ENCODE assay signal across 9 mouse cellular contexts in the genomic region with DNA sequence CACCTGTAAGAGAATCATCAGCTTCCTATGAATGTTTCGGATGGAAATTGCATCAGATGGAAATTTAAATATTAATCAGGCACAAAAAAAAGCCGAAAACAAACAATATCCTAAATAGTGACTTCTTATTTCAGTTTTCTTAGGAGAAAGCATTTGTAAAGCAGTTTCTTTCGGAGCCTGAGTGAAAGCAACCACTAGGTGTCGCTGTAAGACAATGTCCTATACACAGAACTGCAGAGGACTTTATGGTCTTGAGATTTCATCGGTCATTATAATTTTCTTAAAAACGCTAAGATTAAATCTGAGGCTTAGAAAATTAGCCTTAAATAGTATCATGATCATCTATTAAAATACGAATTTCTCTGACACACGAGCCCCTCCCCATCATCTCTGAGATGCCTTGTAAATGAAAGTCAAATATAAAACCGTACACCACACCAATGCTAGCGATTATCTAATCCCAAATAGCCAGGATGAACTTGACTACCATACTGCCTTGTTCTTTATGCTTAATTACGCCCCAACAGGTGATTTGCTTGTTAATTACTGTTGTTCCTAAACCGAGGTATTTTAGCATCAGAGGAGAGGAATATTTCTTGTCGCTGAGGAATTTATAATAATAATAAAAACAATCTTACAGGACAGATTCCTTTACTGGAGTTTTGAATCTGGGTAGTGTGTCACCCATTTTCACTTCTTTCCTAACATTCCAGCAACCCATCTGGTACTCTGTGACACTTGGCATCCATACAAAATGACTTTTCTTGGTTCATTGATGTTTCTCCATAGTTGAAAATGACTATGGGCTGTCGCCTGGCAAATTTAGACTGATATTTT.
DNase-seq lines count a peak whose midpoint lies in the region; ATAC-seq lines count a peak whose summit lies in the region.
"Had no signal": no experiment of that assay in that cellular context is flagged by ENCODE, and none has a peak within 500 bp of the region (broad histone marks: within the 10 kb centered on the region; RNA-seq: fewer than 3 reads in every experiment).

No protein-coding gene starts in this region.

- WGBS in hindbrain, embryonic 11.5 days = 40% methylated on average over 14 of the region's 14 CpGs

- H3K4me3 ChIP-seq in hindbrain, embryonic 11.5 days (ENCODE audit: low read depth, low read length) = no peak overlapping the region
- H3K4me3 ChIP-seq: lung, embryonic 15.5 days had no signal

- ATAC-seq in common myeloid progenitor, adult 5-6 weeks (replicated peaks; ENCODE audit: low read depth, poor library complexity, severe bottlenecking) = 0 out of 2 replicates have a peak, but pooled peaks have one; percentile 50
- peak; percentile 67; the same call in 1 of the 2 replicates for ATAC-seq in hindbrain, embryonic 11.5 days (ENCODE audit: low FRiP score)

- no peaks in the 10 kb centered on the region for H3K27me3 ChIP-seq in hindbrain, embryonic 11.5 days (ENCODE audit: control insufficient read depth, insufficient read depth, low read length)
- H3K27me3 ChIP-seq: lung, embryonic 15.5 days had no signal

- DNase-seq in heart, postnatal 14 days = peak; percentile 2 to 49
- DNase-seq in heart, adult 11 months = no peak
- peak; percentile 60 for DNase-seq in Muller cell, postnatal 12 days (ENCODE audit: inconsistent ontology term)
- DNase-seq in hindbrain, embryonic 11.5 days (ENCODE audit: low spot score) = peak; percentile 83
- DNase-seq in left cerebral cortex, postnatal 10 days (ENCODE audit: extremely low spot score in 1 of 2, low spot score in 2 of 2) = peak; percentile 42 to 83
- peak; percentile 44 for DNase-seq in neural tube, embryonic 10.5 days (ENCODE audit: extremely low spot score, low spot score)
- DNase-seq in T-cell, adult 2 months (ENCODE audit: low spot score) = no peak

- H3K4me1 ChIP-seq in hindbrain, embryonic 11.5 days (replicated peaks; ENCODE audit: control insufficient read depth, insufficient read depth, low read length) = no peaks in the 10 kb centered on the region
- H3K4me1 ChIP-seq: lung, embryonic 15.5 days had no signal

- no peak overlapping the region for H3K4me2 ChIP-seq in hindbrain, embryonic 11.5 days (replicated peaks; ENCODE audit: low read depth, low read length)
- H3K4me2 ChIP-seq: lung, embryonic 15.5 days had no signal

- no peak overlapping the region for H3K9ac ChIP-seq in hindbrain, embryonic 11.5 days (ENCODE audit: low read depth, low read length)
- H3K9ac ChIP-seq: lung, embryonic 15.5 days had no signal

- intact Hi-C loops in heart, postnatal 14 days (cut with DNase I) = no loop called here
- intact Hi-C loops in left cerebral cortex, postnatal 10 days (cut with DNase I) = no loop called here

- no peaks in the 10 kb centered on the region for H3K9me3 ChIP-seq in hindbrain, embryonic 11.5 days (ENCODE audit: control insufficient read depth, low read length)
- H3K9me3 ChIP-seq: lung, embryonic 15.5 days had no signal

- no peaks in the 10 kb centered on the region for H3K36me3 ChIP-seq in hindbrain, embryonic 11.5 days (ENCODE audit: control insufficient read depth, insufficient read depth, low read length)
- H3K36me3 ChIP-seq: lung, embryonic 15.5 days had no signal

- no peak overlapping the region for H3K27ac ChIP-seq in hindbrain, embryonic 11.5 days (ENCODE audit: low read depth, low read length)
- H3K27ac ChIP-seq: lung, embryonic 15.5 days had no signal

Comparison
In these comparisons a context has a peak if more than half of its experiments do, and no peak if none do; other contexts are left out.
1. DNase-seq: peak in heart, postnatal 14 days (2 of 2), Muller cell, postnatal 12 days (single experiment), hindbrain, embryonic 11.5 days (single experiment), left cerebral cortex, postnatal 10 days (2 of 2) and neural tube, embryonic 10.5 days (single experiment); none in heart, adult 11 months (single experiment) and T-cell, adult 2 months (single experiment).